Mouse (Mus musculus) cerebellum, adult 2 months (tissue): Measurements from ENCODE around the gene Tac1. TPM values are rescaled to one million over a fixed set of nuclear protein-coding genes. Genes with fewer than 3 reads are reported as not detected.
"Not testable (repeated sequence)": the region's sequence is repeated elsewhere in the genome, so short reads cannot be mapped to it uniquely, and the experiment has no call there.

Source experiments
- DNase-seq, 2 experiments: peaks; one replicate each; pipeline ENCODE4 v3.0.0; 2021
- H3K27ac ChIP-seq: fragments of 200-500 bp; 2 replicates; pipeline ENCODE4 v1.5.1; 2012; ENCODE audit warnings: low read length, control low read depth, inconsistent platforms; ENCODE audit not compliant: insufficient read depth
- H3K27me3 ChIP-seq: fragments of 200-500 bp; 2 replicates; pipeline ENCODE4 v1.6.1; 2012; ENCODE audit warnings: inconsistent platforms, mild to moderate bottlenecking, low read length, moderate library complexity; ENCODE audit not compliant: control insufficient read depth, insufficient read depth
- H3K4me1 ChIP-seq: fragments of 200-500 bp; 2 replicates; pipeline ENCODE4 v1.6.1; 2011; ENCODE audit warnings: low read length; ENCODE audit not compliant: control insufficient read depth, insufficient read depth
- H3K4me3 ChIP-seq: fragments of 200-500 bp; replicated peaks from 2 replicates; pipeline ENCODE3; 2011; ENCODE audit warnings: mild to moderate bottlenecking, low read depth, low read length, control low read depth; ENCODE audit not compliant: insufficient read depth
- CTCF ChIP-seq: fragments of 200-500 bp; IDR thresholded peaks from 2 replicates; pipeline ENCODE4 v1.5.1; 2011; ENCODE audit warnings: low read depth, mild to moderate bottlenecking, control low read depth, low read length, moderate library complexity, borderline replicate concordance; ENCODE audit not compliant: insufficient read depth
- POLR2A ChIP-seq: fragments of 200-500 bp; IDR thresholded peaks from 2 replicates; pipeline ENCODE4 v1.6.1; 2011; ENCODE audit warnings: low read length, control low read depth, borderline replicate concordance; ENCODE audit not compliant: insufficient read depth
- WGBS: fragments of 180-500 bp; shearing (Covaris S2); methylation state at CpG from one replicate; pipeline ENCODE4 v1.1.7; 2018; 5-methylcytosine and 5-hydroxymethylcytosine counted together
- polyA plus RNA-seq: library from polyadenylated mRNA; depleted of rRNA; stranded (reverse); fragments of >200 nt; gene quantifications from 2 replicates; pipeline ENCODE4 v1.2.3, GENCODE M21; 2012; rRNA removed

The Tac1 gene
- polyA plus RNA-seq, 1 experiment, result 19.7 TPM

GRCm38 (mm10) chr6:7594445-7594844, 39.8 kb downstream of the Tac1 start:
- Histone ChIP-seq H3K4me3 (no peak overlapping the region), H3K4me1 (no peaks in the 10 kb centered on the region), H3K27ac (no peak overlapping the region), H3K27me3 (no peaks in the 10 kb centered on the region)
- no peak for TF ChIP-seq CTCF
- TF ChIP-seq POLR2A, result no peak
- no peak for DNase-seq
- 85% methylated on average over 2 of the region's 2 CpGs for WGBS

GRCm38 (mm10) chr6:7598416-7598815, 43.7 kb downstream of the Tac1 start:
- no peak for DNase-seq
- TF ChIP-seq CTCF (no peak), POLR2A (no peak)
- 90% methylated on average over 5 of the region's 5 CpGs for WGBS
- Histone ChIP-seq H3K4me1 (no peaks in the 10 kb centered on the region), H3K27ac (no peak overlapping the region), H3K27me3 (no peaks in the 10 kb centered on the region), H3K4me3 (no peak overlapping the region)

- Histone ChIP-seq H3K4me3 (no peak overlapping the region), H3K27me3 (no peaks in the 10 kb centered on the region), H3K27ac (no peak overlapping the region), H3K4me1 (no peaks in the 10 kb centered on the region)
- no peak for DNase-seq
- 65% methylated on average over 2 of the region's 2 CpGs for WGBS
- TF ChIP-seq CTCF, result 0 out of 2 replicates have a peak, but pooled peaks have one; percentile 9
- TF ChIP-seq POLR2A, result no peak
These were observed 45.5 kb downstream of the Tac1 start for GRCm38 (mm10) chr6:7600228-7600627.

GRCm38 (mm10) chr6:7601353-7602094, 46.8 kb downstream of the Tac1 start:
- no peak for DNase-seq
- TF ChIP-seq POLR2A (no peak), CTCF (no peak)
- H3K27ac ChIP-seq, result no peak overlapping the region
- no peaks in the 10 kb centered on the region for H3K4me1 ChIP-seq
- no peaks in the 10 kb centered on the region for H3K27me3 ChIP-seq
- WGBS, result 88% methylated on average over 4 of the region's 4 CpGs
- no peak overlapping the region for H3K4me3 ChIP-seq

GRCm38 (mm10) chr6:7613676-7614075, 59.0 kb downstream of the Tac1 start:
- not testable (repeated sequence) for DNase-seq, H3K27me3 ChIP-seq, H3K4me1 ChIP-seq, H3K27ac ChIP-seq, H3K4me3 ChIP-seq
- 90% methylated on average over 19 of the region's 19 CpGs for WGBS

Other genes starting within 250 kb of the Tac1 start
- 85.4 and 89.9 TPM in 2 replicates for gene Asns, start 138.4 kb downstream of the Tac1 start, polyA plus RNA-seq